Mouse (Mus musculus) kidney, adult 2 months (tissue): ENCODE measurements around the gene Atrnl1.

Experiments
- CTCF ChIP-seq: fragments of 200-500 bp; conservative IDR thresholded peaks from 2 replicates; pipeline ENCODE4 v1.5.1; 2011; ENCODE audit warnings: low read depth, mild to moderate bottlenecking, control low read depth, low read length, moderate library complexity, mixed read lengths; ENCODE audit not compliant: insufficient read depth, insufficient read length
- POLR2A ChIP-seq: fragments of 200-500 bp; IDR thresholded peaks from one replicate; pipeline ENCODE4 v1.6.1; 2011; ENCODE audit warnings: low read depth, low read length, control low read depth

GRCm38 (mm10) chr19:57752189-57752588 is 141.4 kb downstream of the Atrnl1 start:
- TF ChIP-seq POLR2A (no peak), CTCF (no peak)
